ENCODE assay signal across 8 mouse cellular contexts in the genomic region with DNA sequence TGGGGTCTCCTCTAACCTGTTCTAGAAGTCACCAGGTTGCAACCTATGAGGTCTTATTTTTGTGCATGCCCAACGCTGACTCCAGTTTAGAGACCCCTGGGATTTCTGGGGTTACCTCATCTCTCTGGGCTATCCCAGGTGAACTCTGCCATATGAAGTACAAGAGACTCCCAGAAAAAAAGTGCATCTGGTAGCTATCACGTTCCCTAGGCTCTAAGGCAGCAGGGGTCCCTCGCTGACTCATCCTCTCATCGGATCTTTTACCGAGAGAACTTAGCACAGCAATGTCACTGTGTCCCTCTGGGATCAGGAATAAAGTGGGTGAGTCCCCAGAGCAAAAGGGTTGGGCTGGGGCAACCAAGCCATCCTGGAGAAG. TPM values are rescaled to one million over a fixed set of nuclear protein-coding genes. Genes with fewer than 3 reads are reported as not detected.
DNase-seq lines count a peak whose midpoint lies in the region; ATAC-seq and TF ChIP-seq lines count a peak whose summit lies in the region.

No protein-coding gene starts in this region.

- ATAC-seq in forebrain, embryonic 11.5 days (replicated peaks; ENCODE audit: low FRiP score): no peak
- no peak for ATAC-seq in liver, embryonic 12.5 days

- DNase-seq in heart, embryonic 10.5 days (ENCODE audit: low spot score): no peak
- DNase-seq in heart, postnatal 25 days (ENCODE audit: low spot score): no peak
- no peak for DNase-seq in forebrain, embryonic 11.5 days (ENCODE audit: low spot score)
- DNase-seq in right cerebral cortex, postnatal 36 days (ENCODE audit: low spot score in 2 of 2): no peak
- no peak for DNase-seq in retina, embryonic 14.5 days (ENCODE audit: low spot score)
- no peak for DNase-seq in layer of hippocampus, postnatal 25 days (ENCODE audit: extremely low spot score in 1 of 2, low spot score in 1 of 2)

- H3ac ChIP-seq in C2C12 (ENCODE audit: control insufficient read depth, insufficient read length, low read depth): peak overlapping the region; percentile 67

- no peaks in the 10 kb centered on the region for H3K36me3 ChIP-seq in heart, embryonic 10.5 days
- H3K36me3 ChIP-seq in C2C12 (ENCODE audit: control insufficient read depth, insufficient read depth): no peaks in the 10 kb centered on the region
- H3K36me3 ChIP-seq in forebrain, embryonic 11.5 days (ENCODE audit: control insufficient read depth, insufficient read depth, low read length): no peaks in the 10 kb centered on the region
- no peaks in the 10 kb centered on the region for H3K36me3 ChIP-seq in liver, embryonic 12.5 days

- peaks cover 10% of the 10 kb centered on the region for H3K79me3 ChIP-seq in C2C12 (ENCODE audit: low read depth)

- H3K9ac ChIP-seq in forebrain, embryonic 11.5 days (ENCODE audit: low read length): peak overlapping the region; percentile 69
- peak overlapping the region; percentile 77 for H3K9ac ChIP-seq in liver, embryonic 12.5 days

- WGBS in heart, embryonic 10.5 days: 10% methylated on average over 5 of the region's 5 CpGs
- 12% methylated on average over 5 of the region's 5 CpGs for WGBS in forebrain, embryonic 11.5 days
- WGBS in liver, embryonic 12.5 days (ENCODE audit: insufficient replicate concordance): 10% methylated on average over 5 of the region's 5 CpGs

- H3K4me3 ChIP-seq in heart, embryonic 10.5 days: peak overlapping the region; percentile 91
- peak overlapping the region; percentile 56 for H3K4me3 ChIP-seq in C2C12 (ENCODE audit: insufficient read depth, poor library complexity, severe bottlenecking)
- H3K4me3 ChIP-seq in forebrain, embryonic 11.5 days (ENCODE audit: low read depth, low read length): peak overlapping the region; percentile 59
- H3K4me3 ChIP-seq in liver, embryonic 12.5 days: peak overlapping the region; percentile 70

- peaks cover 56% of the 10 kb centered on the region for H3K4me1 ChIP-seq in heart, embryonic 10.5 days
- peaks cover 10% of the 10 kb centered on the region for H3K4me1 ChIP-seq in forebrain, embryonic 11.5 days (replicated peaks; ENCODE audit: control insufficient read depth, insufficient read depth, low read length)
- peaks cover 43% of the 10 kb centered on the region for H3K4me1 ChIP-seq in liver, embryonic 12.5 days

- H3K9me3 ChIP-seq in heart, embryonic 10.5 days: no peaks in the 10 kb centered on the region
- H3K9me3 ChIP-seq in forebrain, embryonic 11.5 days (ENCODE audit: control insufficient read depth, low read length): no peaks in the 10 kb centered on the region
- no peaks in the 10 kb centered on the region for H3K9me3 ChIP-seq in liver, embryonic 12.5 days (replicated peaks)

- H3K27me3 ChIP-seq in heart, embryonic 10.5 days (ENCODE audit: insufficient read depth, poor library complexity, severe bottlenecking): peaks cover 21% of the 10 kb centered on the region; the same call in 1 of the 2 replicates
- H3K27me3 ChIP-seq in C2C12 (ENCODE audit: control insufficient read depth, insufficient read depth, insufficient read length): no peaks in the 10 kb centered on the region
- peaks cover 2% of the 10 kb centered on the region; the same call in 1 of the 2 replicates for H3K27me3 ChIP-seq in forebrain, embryonic 11.5 days (ENCODE audit: control insufficient read depth, insufficient read depth, low read length)
- H3K27me3 ChIP-seq in liver, embryonic 12.5 days (replicated peaks): peaks cover 19% of the 10 kb centered on the region

- TF ChIP-seq CTCF in C2C12 (IDR thresholded peaks at IDR 0.05; ENCODE audit: control insufficient read depth, insufficient read depth, insufficient read length): no peak

- intact Hi-C loops in heart, postnatal 25 days (cut with DNase I): loop anchor here (10.0 kb wide), 1 partner anchor 440 kb away; the partner anchor contains the start of genes Cenpp and Nol8

- peak overlapping the region; percentile 96 for H3K27ac ChIP-seq in heart, embryonic 10.5 days
- H3K27ac ChIP-seq in forebrain, embryonic 11.5 days (ENCODE audit: low read depth, low read length): no peak overlapping the region
- H3K27ac ChIP-seq in liver, embryonic 12.5 days: no peak overlapping the region

- peak overlapping the region; percentile 87 for H3K4me2 ChIP-seq in forebrain, embryonic 11.5 days (ENCODE audit: low read depth, low read length, severe bottlenecking)
- peak overlapping the region; percentile 99 for H3K4me2 ChIP-seq in liver, embryonic 12.5 days

- H3K79me2 ChIP-seq in C2C12 (ENCODE audit: control insufficient read depth, insufficient read depth): peaks cover 43% of the 10 kb centered on the region

TF ChIP-seq in C2C12, 6 proteins besides CTCF, POLR2A, EP300 and RAD21:
- TF ChIP-seq MYOD1 (IDR thresholded peaks at IDR 0.05; ENCODE audit: control insufficient read depth, insufficient read length, low read depth): peak; percentile 8
- no peak for TF ChIP-seq CEBPB (IDR thresholded peaks at IDR 0.05; ENCODE audit: low read depth)

RNA-seq across cellular contexts. Expression of gene Card19, which starts 0.7 kb away (rescaled TPM):
- polyA plus RNA-seq in heart, embryonic 10.5 days (2016; fragmentation: Nextera tagmentation; extraction: Ambion mirVana): 52.7 and 64.6 TPM in 2 replicates
- 100 to 1,000 TPM; 152 to 154 TPM for total RNA-seq in heart, postnatal 25 days (2021)
- 159 TPM for polyA plus RNA-seq in C2C12 (2012; fragmentation: generic; extraction: Trizol)
- polyA plus RNA-seq in forebrain, embryonic 11.5 days (2014; fragmentation: Nextera tagmentation; extraction: Ambion mirVana): 18.9 and 19.6 TPM in 2 replicates
- polyA plus RNA-seq in liver, embryonic 12.5 days (2016; fragmentation: Nextera tagmentation; extraction: Ambion mirVana): 16.5 and 17.0 TPM in 2 replicates
- 10 to 100 TPM; 14.7 to 16.2 TPM for total RNA-seq in layer of hippocampus, postnatal 25 days (2021)

RNA-seq across cellular contexts. Expression of gene Ninj1, which starts 27.8 kb away (rescaled TPM):
- 51.3 and 55.3 TPM in 2 replicates for polyA plus RNA-seq in heart, embryonic 10.5 days (2016; fragmentation: Nextera tagmentation; extraction: Ambion mirVana)
- 100 to 1,000 TPM; 101 to 109 TPM for total RNA-seq in heart, postnatal 25 days (2021)
- polyA plus RNA-seq in C2C12 (2012; fragmentation: generic; extraction: Trizol): 78.6 TPM
- 19.6 and 23.8 TPM in 2 replicates for polyA plus RNA-seq in forebrain, embryonic 11.5 days (2014; fragmentation: Nextera tagmentation; extraction: Ambion mirVana)
- 41.5 and 42.6 TPM in 2 replicates for polyA plus RNA-seq in liver, embryonic 12.5 days (2016; fragmentation: Nextera tagmentation; extraction: Ambion mirVana)
- total RNA-seq in layer of hippocampus, postnatal 25 days (2021): 10 to 100 TPM; 23.6 to 25.1 TPM

RNA-seq across cellular contexts. Expression of gene Susd3, which starts 33.4 kb away (rescaled TPM):
- polyA plus RNA-seq in heart, embryonic 10.5 days (2016; fragmentation: Nextera tagmentation; extraction: Ambion mirVana): 0.41 and 1.1 TPM in 2 replicates
- total RNA-seq in heart, postnatal 25 days (2021): under 1 TPM; 0.70 to 0.87 TPM
- polyA plus RNA-seq in C2C12 (2012; fragmentation: generic; extraction: Trizol): 0.25 TPM
- 0.32 and 1.4 TPM in 2 replicates for polyA plus RNA-seq in forebrain, embryonic 11.5 days (2014; fragmentation: Nextera tagmentation; extraction: Ambion mirVana)
- polyA plus RNA-seq in liver, embryonic 12.5 days (2016; fragmentation: Nextera tagmentation; extraction: Ambion mirVana): 2.4 and 2.5 TPM in 2 replicates
- total RNA-seq in layer of hippocampus, postnatal 25 days (2021): 1 to 10 TPM; 2.5 to 3.1 TPM
